Mouse (Mus musculus) heart, embryonic 13.5 days (tissue): ENCODE data around the gene Tefm. TPM values are rescaled to one million over a fixed set of nuclear protein-coding genes. Genes with fewer than 3 reads are reported as not detected.

Experiments used
- ATAC-seq: fragments of 200-750 bp; cut with Nextera tagmentation; 2 replicates; pipeline ENCODE4 v1.8.0; 2017; ENCODE audit warnings: moderate TSS enrichment; ENCODE audit not compliant: insufficient number of reproducible peaks, low FRiP score, low TSS enrichment; ENCODE audit errors: extremely low read depth
- H3K27ac ChIP-seq: fragments of 300-500 bp; sonication (generic); replicated peaks from 2 replicates; pipeline ENCODE4 v1.5.1; 2015; ENCODE audit warnings: moderate library complexity, mild to moderate bottlenecking, inconsistent platforms
- H3K27me3 ChIP-seq: fragments of 300-500 bp; sonication (generic); replicated peaks from 2 replicates; pipeline ENCODE4 v1.6.1; 2015; ENCODE audit warnings: mild to moderate bottlenecking, inconsistent platforms
- H3K36me3 ChIP-seq: fragments of 300-500 bp; sonication (generic); 2 replicates; pipeline ENCODE4 v1.6.1; 2015; ENCODE audit warnings: mild to moderate bottlenecking, inconsistent platforms
- H3K4me1 ChIP-seq: fragments of 300-500 bp; sonication (generic); 2 replicates; pipeline ENCODE4 v1.6.1; 2015; ENCODE audit warnings: inconsistent platforms
- H3K4me2 ChIP-seq: fragments of 300-500 bp; sonication (generic); 2 replicates; pipeline ENCODE4 v1.6.1; 2015; ENCODE audit warnings: inconsistent platforms, mild to moderate bottlenecking, moderate library complexity
- H3K4me3 ChIP-seq: fragments of 300-500 bp; sonication (generic); 2 replicates; pipeline ENCODE4 v1.5.1; 2015; ENCODE audit warnings: moderate library complexity, mild to moderate bottlenecking, inconsistent platforms
- H3K9ac ChIP-seq: fragments of 300-500 bp; sonication (generic); 2 replicates; pipeline ENCODE4 v1.6.1; 2015; ENCODE audit warnings: inconsistent platforms, mild to moderate bottlenecking, moderate library complexity
- H3K9me3 ChIP-seq: fragments of 300-500 bp; sonication (generic); 2 replicates; pipeline ENCODE4 v1.6.1; 2016; ENCODE audit warnings: inconsistent platforms
- WGBS: fragments of 180-500 bp; shearing (Covaris S2); methylation state at CpG from one replicate; pipeline ENCODE4 v1.1.7; 2015; ENCODE audit warnings: mixed read lengths; 5-methylcytosine and 5-hydroxymethylcytosine counted together
- polyA plus RNA-seq: library from polyadenylated mRNA; unstranded; fragments of >200 nt; fragmentation: Nextera tagmentation; extraction: Ambion mirVana; gene quantifications from 2 replicates; pipeline ENCODE4 v1.2.1, GENCODE M21; 2015

Gene Tefm
- polyA plus RNA-seq, 1 experiment from 2014 or later, result 27.2 TPM

GRCm38 (mm10) chr11:80173963-80174670 is 32.1 kb upstream of the Tefm start:
- H3K4me1 ChIP-seq, result peaks cover 13% of the 10 kb centered on the region
- H3K9ac ChIP-seq, result no peak overlapping the region
- H3K36me3 ChIP-seq, result no peaks in the 10 kb centered on the region
- no peaks in the 10 kb centered on the region for H3K9me3 ChIP-seq
- H3K27me3 ChIP-seq, result no peaks in the 10 kb centered on the region
- no peak overlapping the region for H3K4me3 ChIP-seq
- H3K27ac ChIP-seq, result no peak overlapping the region
- ATAC-seq, result no peak
- WGBS, result 65% methylated on average over 11 of the region's 11 CpGs
- no peak overlapping the region for H3K4me2 ChIP-seq

DNA sequence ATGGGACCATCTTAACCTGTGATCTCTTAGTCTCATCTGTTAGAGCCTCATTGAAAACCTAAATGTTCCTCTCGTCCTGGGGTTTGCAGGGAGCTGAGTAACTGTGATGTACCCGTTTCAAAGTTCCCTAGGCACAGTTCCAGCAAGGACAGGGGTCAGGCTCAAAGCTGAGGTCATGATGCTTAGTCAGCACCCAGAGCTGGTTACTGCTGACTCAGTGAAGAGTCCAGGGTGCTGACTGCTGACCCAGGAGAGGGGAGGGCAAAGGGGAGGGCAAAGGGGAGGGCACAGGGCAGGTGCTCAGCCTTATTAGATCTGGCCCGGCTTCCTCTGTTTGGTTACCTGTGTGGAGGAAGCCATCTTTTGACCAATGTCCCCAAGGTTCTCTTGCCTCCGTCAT is 29.9 kb upstream of the Tefm start:
- H3K4me2 ChIP-seq, result no peak overlapping the region
- peaks cover 2% of the 10 kb centered on the region for H3K4me1 ChIP-seq

DNA sequence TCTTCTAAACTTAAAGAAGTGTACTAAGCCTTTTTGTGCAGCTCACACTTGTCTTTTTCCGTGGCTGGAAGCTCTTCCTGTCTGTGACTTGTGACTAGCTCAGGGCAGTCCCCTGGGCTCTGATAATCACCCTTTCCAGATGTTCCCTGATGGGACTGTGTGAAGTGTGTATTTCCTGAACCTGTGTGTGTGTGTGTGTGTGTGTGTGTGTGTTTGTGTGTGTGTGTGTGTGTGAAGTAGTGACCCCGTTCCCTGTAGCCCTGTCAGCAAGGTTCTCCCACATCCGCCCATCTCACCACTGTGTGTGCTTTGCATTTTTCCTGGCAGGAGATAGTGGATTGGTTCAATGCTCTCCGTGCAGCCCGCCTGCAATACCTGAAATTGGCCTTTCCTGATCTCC is 28.4 kb upstream of the Tefm start:
- H3K27me3 ChIP-seq, result no peaks in the 10 kb centered on the region
- H3K27ac ChIP-seq, result no peak overlapping the region
- H3K4me1 ChIP-seq, result no peaks in the 10 kb centered on the region
- 49% methylated on average over 5 of the region's 5 CpGs for WGBS
- ATAC-seq, result no peak
- no peak overlapping the region for H3K9ac ChIP-seq
- no peak overlapping the region for H3K4me3 ChIP-seq
- H3K9me3 ChIP-seq, result no peaks in the 10 kb centered on the region
- no peaks in the 10 kb centered on the region for H3K36me3 ChIP-seq
- H3K4me2 ChIP-seq, result no peak overlapping the region

More for the DNA sequence above, 29.9 kb upstream of the Tefm start:
- no peak for ATAC-seq
- Histone ChIP-seq H3K27me3 (no peaks in the 10 kb centered on the region), H3K27ac (no peak overlapping the region), H3K4me3 (no peak overlapping the region), H3K36me3 (no peaks in the 10 kb centered on the region), H3K9ac (no peak overlapping the region), H3K9me3 (no peaks in the 10 kb centered on the region)
- WGBS, result 58% methylated on average over 4 of the region's 4 CpGs

DNA sequence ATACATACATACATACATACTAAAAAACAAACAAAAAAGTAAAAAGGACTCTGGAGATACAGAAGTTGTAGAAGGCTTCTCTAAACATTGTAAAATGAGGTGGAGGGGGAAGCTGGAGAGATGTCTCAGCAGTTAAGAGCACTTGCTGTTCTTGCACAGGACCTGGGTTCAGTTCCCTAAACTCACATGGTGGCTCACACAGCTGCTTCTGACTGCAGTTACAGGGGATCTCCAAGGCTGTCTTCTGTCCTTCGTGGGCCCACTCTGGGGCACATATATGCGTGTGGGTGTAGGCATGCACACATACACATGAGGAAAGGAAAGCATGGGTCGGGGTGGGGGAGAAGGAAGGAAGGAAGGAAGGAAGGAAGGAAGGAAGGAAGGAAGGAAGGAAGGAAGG is 27.7 kb upstream of the Tefm start:
- no peak overlapping the region for H3K27ac ChIP-seq
- no peak overlapping the region for H3K9ac ChIP-seq
- no peaks in the 10 kb centered on the region for H3K4me1 ChIP-seq
- no peaks in the 10 kb centered on the region for H3K27me3 ChIP-seq
- WGBS, result 79% methylated on average over 3 of the region's 3 CpGs
- no peaks in the 10 kb centered on the region for H3K9me3 ChIP-seq
- no peaks in the 10 kb centered on the region for H3K36me3 ChIP-seq
- H3K4me3 ChIP-seq, result no peak overlapping the region
- H3K4me2 ChIP-seq, result no peak overlapping the region
- ATAC-seq, result no peak

DNA sequence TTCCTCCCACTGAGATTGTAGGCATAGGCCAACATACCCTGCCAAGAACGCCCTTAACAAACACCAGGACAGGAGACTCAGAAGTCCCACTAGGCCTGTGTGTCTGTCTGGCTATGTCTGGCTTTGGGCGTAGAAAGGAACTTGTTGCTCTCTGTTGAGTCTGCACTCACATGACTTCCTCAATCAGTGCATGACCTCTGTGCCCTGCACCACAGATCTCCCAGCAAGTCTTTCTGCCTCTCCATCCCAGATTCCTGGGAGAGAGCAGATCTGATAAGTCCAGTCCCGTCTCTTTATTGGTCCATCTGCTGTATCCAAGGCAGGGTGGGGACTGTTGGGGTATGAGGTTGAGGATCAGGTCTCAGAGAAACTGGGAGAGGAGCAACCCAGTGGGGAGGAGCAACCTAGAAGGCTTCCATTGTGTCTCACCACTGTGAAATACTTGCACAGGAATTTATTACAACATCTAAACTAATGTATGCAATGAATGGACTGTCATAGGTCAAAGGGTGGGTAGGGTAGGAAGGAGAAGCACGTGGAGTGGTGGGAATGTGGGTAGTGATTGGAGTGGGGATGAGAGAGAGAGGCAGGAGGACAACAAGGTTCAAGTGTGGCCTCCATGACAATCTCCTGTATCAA is 26.8 kb upstream of the Tefm start:
- 64% methylated on average over 4 of the region's 4 CpGs for WGBS
- Histone ChIP-seq H3K27me3 (no peaks in the 10 kb centered on the region), H3K27ac (no peak overlapping the region), H3K4me2 (no peak overlapping the region), H3K4me1 (no peaks in the 10 kb centered on the region), H3K9me3 (no peaks in the 10 kb centered on the region), H3K36me3 (no peaks in the 10 kb centered on the region), H3K9ac (no peak overlapping the region), H3K4me3 (no peak overlapping the region)
- ATAC-seq, result no peak

DNA sequence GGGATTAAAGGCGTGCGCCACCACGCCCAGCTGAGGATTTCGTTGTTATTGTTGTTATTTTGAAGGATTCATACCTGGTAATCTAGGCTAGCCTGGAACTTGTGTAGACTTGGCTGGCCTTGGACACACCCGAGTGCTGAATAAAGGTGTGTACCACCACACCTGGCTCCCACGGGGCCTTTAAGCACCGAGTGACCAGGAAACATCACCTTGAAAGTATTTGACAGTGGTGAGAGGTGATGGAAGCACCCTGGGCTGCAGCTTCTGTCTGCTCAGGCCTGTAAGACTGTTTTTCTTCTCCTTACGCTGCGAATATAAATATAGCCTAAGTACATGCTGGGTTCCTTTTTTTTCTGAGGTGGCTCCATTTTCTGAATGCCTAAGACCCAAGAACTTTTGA is 26.1 kb upstream of the Tefm start:
- 86% methylated on average over 9 of the region's 9 CpGs for WGBS
- no peak overlapping the region for H3K4me3 ChIP-seq
- H3K4me1 ChIP-seq, result no peaks in the 10 kb centered on the region
- H3K4me2 ChIP-seq, result no peak overlapping the region
- H3K36me3 ChIP-seq, result no peaks in the 10 kb centered on the region
- no peak for ATAC-seq
- H3K9me3 ChIP-seq, result no peaks in the 10 kb centered on the region
- H3K27ac ChIP-seq, result no peak overlapping the region
- no peak overlapping the region for H3K9ac ChIP-seq
- H3K27me3 ChIP-seq, result no peaks in the 10 kb centered on the region

- Histone ChIP-seq H3K9ac (no peak overlapping the region), H3K4me3 (no peak overlapping the region), H3K27ac (no peak overlapping the region), H3K9me3 (no peaks in the 10 kb centered on the region), H3K4me1 (no peaks in the 10 kb centered on the region), H3K4me2 (no peak overlapping the region), H3K27me3 (no peaks in the 10 kb centered on the region), H3K36me3 (no peaks in the 10 kb centered on the region)
- WGBS, result 57% methylated on average over 2 of the region's 2 CpGs
- ATAC-seq, result no peak
Measured at GRCm38 (mm10) chr11:80164224-80164623, 22.2 kb upstream of the Tefm start.

GRCm38 (mm10) chr11:80163362-80164116 is 21.6 kb upstream of the Tefm start:
- H3K27ac ChIP-seq, result no peak overlapping the region
- no peak overlapping the region for H3K4me2 ChIP-seq
- no peaks in the 10 kb centered on the region; the same call in 1 of the 2 replicates for H3K27me3 ChIP-seq
- no peaks in the 10 kb centered on the region for H3K9me3 ChIP-seq
- no peak overlapping the region for H3K9ac ChIP-seq
- 73% methylated on average over 7 of the region's 7 CpGs for WGBS
- no peaks in the 10 kb centered on the region for H3K4me1 ChIP-seq
- no peak for ATAC-seq
- no peak overlapping the region for H3K4me3 ChIP-seq
- no peaks in the 10 kb centered on the region for H3K36me3 ChIP-seq

GRCm38 (mm10) chr11:80161041-80161440 is 19.1 kb upstream of the Tefm start:
- no peak for ATAC-seq
- Histone ChIP-seq H3K9me3 (no peaks in the 10 kb centered on the region), H3K27ac (no peak overlapping the region), H3K4me2 (no peak overlapping the region), H3K9ac (no peak overlapping the region), H3K4me3 (no peak overlapping the region), H3K27me3 (peaks cover 23% of the 10 kb centered on the region), H3K36me3 (no peaks in the 10 kb centered on the region), H3K4me1 (no peaks in the 10 kb centered on the region)
- WGBS, result 77% methylated on average over 4 of the region's 4 CpGs

GRCm38 (mm10) chr11:80159018-80159417 is 17.0 kb upstream of the Tefm start:
- H3K27ac ChIP-seq, result no peak overlapping the region
- H3K4me1 ChIP-seq, result peaks cover 6% of the 10 kb centered on the region; the same call in 1 of the 2 replicates
- WGBS, result 70% methylated on average over 7 of the region's 7 CpGs
- H3K4me2 ChIP-seq, result no peak overlapping the region
- ATAC-seq, result no peak
- H3K27me3 ChIP-seq, result peaks cover 43% of the 10 kb centered on the region
- H3K36me3 ChIP-seq, result no peaks in the 10 kb centered on the region
- H3K9me3 ChIP-seq, result no peaks in the 10 kb centered on the region
- H3K4me3 ChIP-seq, result no peak overlapping the region
- no peak overlapping the region for H3K9ac ChIP-seq

DNA sequence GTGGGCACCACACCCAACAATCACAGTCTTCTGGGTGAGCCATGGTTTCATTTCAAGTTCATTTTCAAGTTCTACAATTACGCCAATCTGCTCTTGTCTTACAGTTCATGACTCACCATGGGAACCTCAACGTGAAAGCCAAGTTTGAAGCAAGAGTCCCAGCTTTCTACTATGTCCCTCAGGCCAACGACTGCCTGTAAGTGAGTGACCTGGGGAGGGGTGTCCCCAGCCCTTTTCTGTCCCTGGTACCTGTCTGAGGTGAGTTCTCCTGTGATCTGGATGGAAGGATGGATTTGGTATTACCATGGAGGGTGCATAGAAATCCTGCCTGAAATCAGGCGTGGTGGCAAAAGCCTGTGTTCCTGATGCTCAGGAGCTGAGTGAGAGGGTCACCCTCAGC is 14.9 kb upstream of the Tefm start:
- Histone ChIP-seq H3K27me3 (peaks cover 64% of the 10 kb centered on the region), H3K27ac (no peak overlapping the region), H3K4me3 (no peak overlapping the region), H3K9ac (no peak overlapping the region), H3K4me1 (peaks cover 12% of the 10 kb centered on the region; the same call in 1 of the 2 replicates), H3K9me3 (no peaks in the 10 kb centered on the region), H3K36me3 (no peaks in the 10 kb centered on the region), H3K4me2 (no peak overlapping the region)
- no peak for ATAC-seq
- WGBS, result 79% methylated on average over 4 of the region's 4 CpGs
